Mouse (Mus musculus) neural tube, embryonic 15.5 days (tissue): ENCODE measurements around the gene Cdhr1. TPM values are rescaled to one million over a fixed set of nuclear protein-coding genes. Genes with fewer than 3 reads are reported as not detected.

Experiments used
- ATAC-seq: fragments of 200-750 bp; cut with Nextera tagmentation; 2 replicates; pipeline ENCODE4 v1.8.0; 2017; ENCODE audit warnings: mild to moderate bottlenecking, moderate TSS enrichment, moderate library complexity; ENCODE audit not compliant: low FRiP score
- H3K27ac ChIP-seq: fragments of 300-500 bp; sonication (generic); replicated peaks from 2 replicates; pipeline ENCODE4 v1.5.1; 2015; ENCODE audit warnings: mild to moderate bottlenecking, inconsistent platforms
- H3K27me3 ChIP-seq: fragments of 300-500 bp; sonication (generic); replicated peaks from 2 replicates; pipeline ENCODE4 v1.6.1; 2015; ENCODE audit warnings: inconsistent platforms
- H3K36me3 ChIP-seq: fragments of 300-500 bp; sonication (generic); 2 replicates; pipeline ENCODE4 v1.6.1; 2015; ENCODE audit warnings: inconsistent platforms
- H3K4me1 ChIP-seq: fragments of 300-500 bp; sonication (generic); 2 replicates; pipeline ENCODE4 v1.6.1; 2015; ENCODE audit warnings: inconsistent platforms
- H3K4me2 ChIP-seq: fragments of 300-500 bp; sonication (generic); 2 replicates; pipeline ENCODE4 v1.6.1; 2015; ENCODE audit warnings: inconsistent platforms, mild to moderate bottlenecking, moderate library complexity
- H3K4me3 ChIP-seq: fragments of 300-500 bp; sonication (generic); replicated peaks from 2 replicates; pipeline ENCODE4 v1.5.1; 2015; ENCODE audit warnings: mild to moderate bottlenecking, inconsistent platforms
- H3K9ac ChIP-seq: fragments of 300-500 bp; sonication (generic); replicated peaks from 2 replicates; pipeline ENCODE4 v1.6.1; 2015; ENCODE audit warnings: mild to moderate bottlenecking, inconsistent platforms
- H3K9me3 ChIP-seq: fragments of 300-500 bp; sonication (generic); replicated peaks from 2 replicates; pipeline ENCODE4 v1.6.1; 2016; ENCODE audit warnings: inconsistent platforms
- WGBS: fragments of 180-500 bp; shearing (Covaris S2); methylation state at CpG from one replicate; pipeline ENCODE4 v1.1.7; 2015; ENCODE audit warnings: mixed read lengths; 5-methylcytosine and 5-hydroxymethylcytosine counted together
- polyA plus RNA-seq: library from polyadenylated mRNA; unstranded; fragments of >200 nt; fragmentation: Nextera tagmentation; extraction: Ambion mirVana; gene quantifications from 2 replicates; pipeline ENCODE4 v1.2.1, GENCODE M21; 2015

Gene Cdhr1
- polyA plus RNA-seq, 1 experiment from 2014 or later, result 3.1 TPM

GRCm38 (mm10) chr14:37111371-37111770 is 13.2 kb upstream of the Cdhr1 start:
- ATAC-seq, result no peak
- no peaks in the 10 kb centered on the region for H3K4me1 ChIP-seq
- no peak overlapping the region for H3K27ac ChIP-seq
- no peak overlapping the region for H3K4me2 ChIP-seq
- no peaks in the 10 kb centered on the region for H3K9me3 ChIP-seq
- H3K9ac ChIP-seq, result no peak overlapping the region
- H3K4me3 ChIP-seq, result no peak overlapping the region
- H3K27me3 ChIP-seq, result no peaks in the 10 kb centered on the region
- H3K36me3 ChIP-seq, result no peaks in the 10 kb centered on the region

GRCm38 (mm10) chr14:37110456-37110855 is 12.3 kb upstream of the Cdhr1 start:
- no peaks in the 10 kb centered on the region for H3K9me3 ChIP-seq
- no peaks in the 10 kb centered on the region for H3K27me3 ChIP-seq
- no peaks in the 10 kb centered on the region for H3K36me3 ChIP-seq
- H3K4me3 ChIP-seq, result no peak overlapping the region
- H3K4me2 ChIP-seq, result no peak overlapping the region
- 62% methylated on average over 2 of the region's 2 CpGs for WGBS
- no peaks in the 10 kb centered on the region for H3K4me1 ChIP-seq
- no peak for ATAC-seq
- H3K27ac ChIP-seq, result no peak overlapping the region
- no peak overlapping the region for H3K9ac ChIP-seq

- no peaks in the 10 kb centered on the region for H3K9me3 ChIP-seq
- 16% methylated on average over 9 of the region's 9 CpGs for WGBS
- H3K36me3 ChIP-seq, result no peaks in the 10 kb centered on the region
- H3K4me3 ChIP-seq, result no peak overlapping the region
- no peak overlapping the region for H3K4me2 ChIP-seq
- no peaks in the 10 kb centered on the region for H3K4me1 ChIP-seq
- no peak overlapping the region for H3K27ac ChIP-seq
- no peaks in the 10 kb centered on the region for H3K27me3 ChIP-seq
- no peak for ATAC-seq
- no peak overlapping the region for H3K9ac ChIP-seq
Observed at GRCm38 (mm10) chr14:37109975-37110374, 11.8 kb upstream of the Cdhr1 start.

GRCm38 (mm10) chr14:37109460-37109859 is 11.3 kb upstream of the Cdhr1 start:
- Histone ChIP-seq H3K4me1 (no peaks in the 10 kb centered on the region), H3K27ac (no peak overlapping the region), H3K4me2 (no peak overlapping the region), H3K27me3 (no peaks in the 10 kb centered on the region), H3K36me3 (no peaks in the 10 kb centered on the region), H3K4me3 (no peak overlapping the region), H3K9me3 (no peaks in the 10 kb centered on the region), H3K9ac (no peak overlapping the region)
- no peak for ATAC-seq
- 77% methylated on average over 8 of the region's 8 CpGs for WGBS

- Histone ChIP-seq H3K36me3 (no peaks in the 10 kb centered on the region), H3K27me3 (no peaks in the 10 kb centered on the region), H3K9ac (no peak overlapping the region), H3K4me2 (no peak overlapping the region), H3K4me3 (no peak overlapping the region), H3K9me3 (no peaks in the 10 kb centered on the region), H3K27ac (no peak overlapping the region), H3K4me1 (no peaks in the 10 kb centered on the region)
- 43% methylated on average over 7 of the region's 7 CpGs for WGBS
- no peak for ATAC-seq
Observed at GRCm38 (mm10) chr14:37105846-37106245, 7.7 kb upstream of the Cdhr1 start.

GRCm38 (mm10) chr14:37104747-37105146 is 6.6 kb upstream of the Cdhr1 start:
- no peaks in the 10 kb centered on the region for H3K36me3 ChIP-seq
- H3K9me3 ChIP-seq, result no peaks in the 10 kb centered on the region
- H3K4me3 ChIP-seq, result no peak overlapping the region
- H3K4me1 ChIP-seq, result no peaks in the 10 kb centered on the region
- H3K27ac ChIP-seq, result no peak overlapping the region
- no peak overlapping the region for H3K9ac ChIP-seq
- 62% methylated on average over 5 of the region's 5 CpGs for WGBS
- H3K4me2 ChIP-seq, result no peak overlapping the region
- no peaks in the 10 kb centered on the region for H3K27me3 ChIP-seq
- no peak for ATAC-seq

- Histone ChIP-seq H3K27ac (no peak overlapping the region), H3K9me3 (no peaks in the 10 kb centered on the region), H3K9ac (no peak overlapping the region), H3K36me3 (no peaks in the 10 kb centered on the region), H3K4me2 (no peak overlapping the region), H3K4me3 (no peak overlapping the region), H3K27me3 (peaks cover 10% of the 10 kb centered on the region; the same call in 1 of the 2 replicates), H3K4me1 (peaks cover 11% of the 10 kb centered on the region)
- 87% methylated on average over 3 of the region's 3 CpGs for WGBS
- no peak for ATAC-seq
Observed at GRCm38 (mm10) chr14:37102484-37102883, 4.3 kb upstream of the Cdhr1 start.

GRCm38 (mm10) chr14:37101531-37101930 is 3.4 kb upstream of the Cdhr1 start:
- ATAC-seq, result no peak
- H3K4me1 ChIP-seq, result peaks cover 11% of the 10 kb centered on the region

GRCm38 (mm10) chr14:37095556-37095955 is 2.6 kb downstream of the Cdhr1 start:
- no peaks in the 10 kb centered on the region for H3K36me3 ChIP-seq
- H3K27ac ChIP-seq, result no peak overlapping the region
- no peak overlapping the region for H3K4me3 ChIP-seq
- peaks cover 10% of the 10 kb centered on the region for H3K27me3 ChIP-seq
- 90% methylated on average over 4 of the region's 4 CpGs for WGBS
- peaks cover 11% of the 10 kb centered on the region for H3K4me1 ChIP-seq
- H3K4me2 ChIP-seq, result no peak overlapping the region
- H3K9me3 ChIP-seq, result no peaks in the 10 kb centered on the region
- ATAC-seq, result no peak
- no peak overlapping the region for H3K9ac ChIP-seq

More at GRCm38 (mm10) chr14:37101531-37101930, 3.4 kb upstream of the Cdhr1 start:
- H3K4me2 ChIP-seq, result no peak overlapping the region
- H3K27me3 ChIP-seq, result peaks cover 10% of the 10 kb centered on the region
- no peak overlapping the region for H3K4me3 ChIP-seq
- 86% methylated on average over 5 of the region's 5 CpGs for WGBS
- H3K9ac ChIP-seq, result no peak overlapping the region
- no peaks in the 10 kb centered on the region for H3K36me3 ChIP-seq
- no peak overlapping the region for H3K27ac ChIP-seq
- no peaks in the 10 kb centered on the region for H3K9me3 ChIP-seq

GRCm38 (mm10) chr14:37094436-37094835 is 3.7 kb downstream of the Cdhr1 start:
- Histone ChIP-seq H3K27ac (no peak overlapping the region), H3K4me3 (no peak overlapping the region), H3K27me3 (peaks cover 9% of the 10 kb centered on the region), H3K9me3 (no peaks in the 10 kb centered on the region), H3K4me1 (peaks cover 11% of the 10 kb centered on the region), H3K4me2 (no peak overlapping the region), H3K36me3 (no peaks in the 10 kb centered on the region), H3K9ac (no peak overlapping the region)
- 55% methylated on average over 6 of the region's 6 CpGs for WGBS
- ATAC-seq, result no peak

GRCm38 (mm10) chr14:37083755-37084154 is 14.4 kb downstream of the Cdhr1 start:
- Histone ChIP-seq H3K4me1 (no peaks in the 10 kb centered on the region), H3K4me3 (no peak overlapping the region), H3K4me2 (no peak overlapping the region), H3K36me3 (no peaks in the 10 kb centered on the region), H3K9me3 (no peaks in the 10 kb centered on the region), H3K27ac (no peak overlapping the region), H3K27me3 (no peaks in the 10 kb centered on the region), H3K9ac (no peak overlapping the region)
- 39% methylated on average over 4 of the region's 4 CpGs for WGBS
- no peak for ATAC-seq

- 92% methylated on average over 1 of the region's 1 CpGs for whole genome bisulfite sequencing
- ATAC-seq, result no peak
- H3K36me3 ChIP-seq, result no peaks in the 10 kb centered on the region
- H3K27ac ChIP-seq, result no peak overlapping the region
- no peaks in the 10 kb centered on the region for H3K27me3 ChIP-seq
- no peak overlapping the region for H3K4me2 ChIP-seq
- H3K9ac ChIP-seq, result no peak overlapping the region
- no peaks in the 10 kb centered on the region for H3K9me3 ChIP-seq
- no peaks in the 10 kb centered on the region for H3K4me1 ChIP-seq
- no peak overlapping the region for H3K4me3 ChIP-seq
Observed at GRCm38 (mm10) chr14:37080724-37081123, 17.4 kb downstream of the Cdhr1 start.

GRCm38 (mm10) chr14:37068516-37068915 is 29.6 kb downstream of the Cdhr1 start:
- no peak overlapping the region for H3K27ac ChIP-seq
- H3K4me3 ChIP-seq, result no peak overlapping the region
- H3K36me3 ChIP-seq, result no peaks in the 10 kb centered on the region
- H3K4me2 ChIP-seq, result no peak overlapping the region
- ATAC-seq, result no peak
- no peak overlapping the region for H3K9ac ChIP-seq
- H3K27me3 ChIP-seq, result no peaks in the 10 kb centered on the region
- no peaks in the 10 kb centered on the region for H3K9me3 ChIP-seq
- 20% methylated on average over 9 of the region's 9 CpGs for WGBS
- H3K4me1 ChIP-seq, result no peaks in the 10 kb centered on the region
